Mouse (Mus musculus): ENCODE measurements around the gene Pif1.

DNA sequence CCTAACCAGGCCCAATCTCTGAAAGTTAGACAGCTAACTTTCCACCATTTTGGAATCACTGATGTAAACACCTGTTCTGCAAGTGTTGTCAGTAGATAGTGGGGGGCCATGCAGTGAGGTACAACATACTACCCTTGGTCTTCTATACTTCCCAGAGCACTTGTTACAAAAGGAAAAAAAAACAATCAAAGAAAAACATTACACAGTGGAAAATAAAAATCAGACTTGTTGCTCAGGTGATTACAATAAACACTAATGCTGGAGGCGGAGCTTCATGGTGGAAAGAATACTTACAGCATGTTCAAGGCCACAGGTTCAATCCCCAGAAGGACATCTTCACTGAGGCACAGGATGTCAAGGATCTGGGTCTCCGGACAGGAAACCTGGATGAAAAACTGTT, 34.2 kb upstream of the Pif1 start:
- no peak for TF ChIP-seq USF1 (IDR thresholded peaks at IDR 0.05; ENCODE audit: low read depth)
- no peak for TF ChIP-seq MAX (IDR thresholded peaks at IDR 0.05)
- no peak for TF ChIP-seq CTCF (IDR thresholded peaks at IDR 0.05; ENCODE audit: control insufficient read depth, insufficient read depth, insufficient read length)
- no peak for TF ChIP-seq FOSL1 (IDR thresholded peaks at IDR 0.05; ENCODE audit: insufficient read depth, low read length, poor library complexity, severe bottlenecking)
- TF ChIP-seq MYOD1 (IDR thresholded peaks at IDR 0.05; ENCODE audit: control insufficient read depth, insufficient read length, low read depth): no peak

Measured in C2C12 (cell line).